Mouse (Mus musculus) myocyte (in vitro differentiated cells): ENCODE data around the gene Wee2. TPM values are rescaled to one million over a fixed set of nuclear protein-coding genes. Genes with fewer than 3 reads are reported as not detected.

Experiments
- H3K27me3 ChIP-seq: one replicate; pipeline ENCODE4 v1.6.1; 2011; ENCODE audit not compliant: control insufficient read depth, insufficient read depth, insufficient read length
- H3K36me3 ChIP-seq: one replicate; pipeline ENCODE4 v1.6.1; 2011; ENCODE audit not compliant: control insufficient read depth, insufficient read depth
- H3K4me2 ChIP-seq: one replicate; pipeline ENCODE4 v1.6.1; 2011; ENCODE audit warnings: low read depth, control low read depth
- H3K4me3 ChIP-seq: one replicate; pipeline ENCODE4 v1.5.1; 2011; ENCODE audit warnings: mild to moderate bottlenecking, control low read depth, moderate library complexity
- H3K79me2 ChIP-seq: one replicate; pipeline ENCODE4 v1.6.1; 2011; ENCODE audit not compliant: control insufficient read depth, insufficient read depth
- H3ac ChIP-seq: one replicate; pipeline ENCODE4 v1.6.1; 2011; ENCODE audit not compliant: control insufficient read depth, insufficient read length
- CEBPB ChIP-seq: IDR thresholded peaks from 2 replicates; pipeline ENCODE4 v1.6.1; 2011; ENCODE audit warnings: mild to moderate bottlenecking, moderate library complexity; ENCODE audit not compliant: poor library complexity, insufficient read depth, severe bottlenecking
- E2F4 ChIP-seq: IDR thresholded peaks from one replicate; pipeline ENCODE4 v1.6.1; 2011; ENCODE audit warnings: mild to moderate bottlenecking, control low read depth, moderate library complexity; ENCODE audit not compliant: insufficient read depth
- MAX ChIP-seq: IDR thresholded peaks from one replicate; pipeline ENCODE4 v1.6.1; 2011; ENCODE audit warnings: low read depth, mild to moderate bottlenecking, control low read depth
- MYOD1 ChIP-seq, 3 experiments: IDR thresholded peaks; one replicate each; pipeline ENCODE4 v1.6.1; 2011; ENCODE audit warnings: control low read depth in 2 of 3, low read depth in 2 of 3, mild to moderate bottlenecking in 2 of 3, moderate library complexity in 1 of 3; ENCODE audit not compliant: insufficient read length in 2 of 3, control insufficient read depth in 1 of 3
- MYOG ChIP-seq, 3 experiments: IDR thresholded peaks; one replicate each; pipeline ENCODE4 v1.6.1; 2011; ENCODE audit warnings: control low read depth in 2 of 3, low read depth in 2 of 3, mild to moderate bottlenecking in 2 of 3; ENCODE audit not compliant: insufficient read length in 2 of 3, control insufficient read depth in 1 of 3, insufficient read depth in 1 of 3
- POLR2A ChIP-seq: IDR thresholded peaks from one replicate; pipeline ENCODE4 v1.6.1; 2011; ENCODE audit warnings: low read depth, mild to moderate bottlenecking, control low read depth, moderate library complexity; ENCODE audit not compliant: insufficient read length
- POLR2AphosphoS2 ChIP-seq: IDR thresholded peaks from one replicate; pipeline ENCODE4 v1.6.1; 2011; ENCODE audit warnings: low read depth, control low read depth; ENCODE audit not compliant: insufficient read length
- REST ChIP-seq: IDR thresholded peaks from one replicate; pipeline ENCODE4 v1.6.1; 2011; ENCODE audit warnings: mild to moderate bottlenecking, control low read depth, moderate library complexity; ENCODE audit not compliant: insufficient read depth, insufficient read length
- SRF ChIP-seq: IDR thresholded peaks from one replicate; pipeline ENCODE4 v1.6.1; 2011; ENCODE audit warnings: low read depth; ENCODE audit not compliant: control insufficient read depth, insufficient read length
- TCF12 ChIP-seq: IDR thresholded peaks from one replicate; pipeline ENCODE4 v1.6.1; 2011; ENCODE audit warnings: mild to moderate bottlenecking, control low read depth; ENCODE audit not compliant: poor library complexity, insufficient read depth, severe bottlenecking
- TCF3 ChIP-seq: IDR thresholded peaks from one replicate; pipeline ENCODE4 v1.6.1; 2011; ENCODE audit warnings: low read depth, control low read depth; ENCODE audit not compliant: insufficient read length
- USF1 ChIP-seq: IDR thresholded peaks from one replicate; pipeline ENCODE4 v1.6.1; 2011; ENCODE audit warnings: low read depth, mild to moderate bottlenecking, control low read depth, moderate library complexity
- polyA plus RNA-seq: library from polyadenylated mRNA; unstranded; fragments of >200 nt; fragmentation: generic; extraction: Trizol; gene quantifications from one replicate; pipeline ENCODE4 v1.2.1, GENCODE M21; 2012; ENCODE audit warnings: missing spikeins

The Wee2 gene
- polyA plus RNA-seq, 1 experiment: not detected

GRCm38 (mm10) chr6:40432346-40433275 lies 6.3 kb upstream of the Wee2 start:
- no peaks in the 10 kb centered on the region for H3K79me2 ChIP-seq
- no peaks in the 10 kb centered on the region for H3K36me3 ChIP-seq
- no peaks in the 10 kb centered on the region for H3K27me3 ChIP-seq
- no peak overlapping the region for H3K4me2 ChIP-seq
- H3ac ChIP-seq: no peak overlapping the region
- TF ChIP-seq POLR2AphosphoS2 (no peak), MAX (no peak), TCF12 (no peak), USF1 (no peak), SRF (no peak), MYOD1 (IDR thresholded peaks at IDR 0.05; ENCODE audit: control insufficient read depth in 1 of 3, insufficient read length in 2 of 3, low read depth in 2 of 3) (no peak), POLR2A (no peak), E2F4 (no peak), TCF3 (no peak), MYOG (IDR thresholded peaks at IDR 0.05; ENCODE audit: control insufficient read depth in 1 of 3, insufficient read depth in 1 of 3, insufficient read length in 2 of 3, low read depth in 2 of 3) (no peak), REST (no peak), CEBPB (no peak)
- no peak overlapping the region for H3K4me3 ChIP-seq

DNA sequence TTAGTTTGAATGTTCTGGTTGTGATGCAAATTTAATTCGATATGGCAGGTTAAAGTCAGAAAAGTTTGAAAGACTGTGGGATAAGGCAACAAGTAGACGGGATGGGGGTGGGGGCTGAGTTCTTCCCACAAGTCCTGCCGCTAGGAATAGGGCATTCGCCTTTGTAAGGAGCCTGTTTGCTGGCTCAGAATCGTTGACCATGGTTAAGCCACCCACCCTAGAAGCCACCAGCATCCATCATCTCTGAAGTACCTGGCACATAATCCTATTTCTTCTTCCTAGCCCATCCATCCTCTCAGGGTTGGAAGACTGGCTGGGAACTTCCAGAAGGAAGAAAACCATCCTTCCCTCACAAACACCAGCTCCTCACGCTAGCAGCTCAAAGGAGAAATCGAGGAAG lies 4.2 kb upstream of the Wee2 start:
- Histone ChIP-seq H3K4me3 (peak overlapping the region; percentile 34), H3K4me2 (peak overlapping the region; percentile 88), H3K27me3 (peaks cover 1% of the 10 kb centered on the region), H3K79me2 (no peaks in the 10 kb centered on the region), H3K36me3 (no peaks in the 10 kb centered on the region), H3ac (no peak overlapping the region)
- TF ChIP-seq POLR2AphosphoS2 (no peak), MAX (no peak), REST (no peak), TCF12 (no peak), USF1 (no peak), POLR2A (no peak), MYOG (IDR thresholded peaks at IDR 0.05; ENCODE audit: control insufficient read depth in 1 of 3, insufficient read depth in 1 of 3, insufficient read length in 2 of 3, low read depth in 2 of 3) (no peak), SRF (no peak), CEBPB (no peak), TCF3 (no peak), E2F4 (no peak), MYOD1 (IDR thresholded peaks at IDR 0.05; ENCODE audit: control insufficient read depth in 1 of 3, insufficient read length in 2 of 3, low read depth in 2 of 3) (no peak)

- no peaks in the 10 kb centered on the region for H3K79me2 ChIP-seq
Measured at GRCm38 (mm10) chr6:40435151-40436046, 3.5 kb upstream of the Wee2 start.

GRCm38 (mm10) chr6:40436047-40436483 lies 2.8 kb upstream of the Wee2 start, which contains the start of gene E330009J07Rik:
Gene E330009J07Rik (minus strand): TSS chr6:40436135.
- H3K79me2 ChIP-seq: no peaks in the 10 kb centered on the region
- H3K4me2 ChIP-seq: peak within 1 kb of the TSS; percentile 88
- peaks cover 13% of the 10 kb centered on the region for H3K27me3 ChIP-seq
- H3K4me3 ChIP-seq: peak within 1 kb of the TSS; percentile 34
- H3K36me3 ChIP-seq: no peaks in the 10 kb centered on the region
- peak; percentile 81 for TF ChIP-seq POLR2A
- no peak for TF ChIP-seq REST
- peak; percentile 72 for TF ChIP-seq POLR2AphosphoS2
- TF ChIP-seq SRF: no peak
- TF ChIP-seq TCF3: no peak
- no peak for TF ChIP-seq TCF12
- TF ChIP-seq MYOD1 (IDR thresholded peaks at IDR 0.05; ENCODE audit: control insufficient read depth in 1 of 3, insufficient read length in 2 of 3, low read depth in 2 of 3): peak in 2 of 3 experiments; percentile 41 to 52
- TF ChIP-seq MAX: no peak
- TF ChIP-seq E2F4: no peak
- peak in 2 of 3 experiments; percentile 38 to 64 for TF ChIP-seq MYOG (IDR thresholded peaks at IDR 0.05; ENCODE audit: control insufficient read depth in 1 of 3, insufficient read depth in 1 of 3, insufficient read length in 2 of 3, low read depth in 2 of 3)
- no peak for TF ChIP-seq USF1
- no peak for TF ChIP-seq CEBPB
- H3ac ChIP-seq: peak within 1 kb of the TSS; percentile 7

More at GRCm38 (mm10) chr6:40435151-40436046, 3.5 kb upstream of the Wee2 start:
- Histone ChIP-seq H3K4me2 (peak overlapping the region; percentile 88), H3ac (peak overlapping the region; percentile 7), H3K27me3 (peaks cover 8% of the 10 kb centered on the region), H3K36me3 (no peaks in the 10 kb centered on the region), H3K4me3 (peak overlapping the region; percentile 34)
- TF ChIP-seq TCF3 (no peak), TCF12 (no peak), POLR2AphosphoS2 (no peak), MYOG (IDR thresholded peaks at IDR 0.05; ENCODE audit: control insufficient read depth in 1 of 3, insufficient read depth in 1 of 3, insufficient read length in 2 of 3, low read depth in 2 of 3) (no peak), E2F4 (no peak), REST (no peak)
